Mouse (Mus musculus): ENCODE measurements around the gene Defb13.
A peak's percentile ranks its signal among the peaks of the same experiment; 100 is the strongest.
"Not testable (repeated sequence)": the region's sequence is repeated elsewhere in the genome, so short reads cannot be mapped to it uniquely, and the experiment has no call there.

Gene Defb13

GRCm38 (mm10) chr8:21946462-21946861 is at the start of gene Defb13:
Defb13 (plus strand) TSS chr8:21946762.
- DNase-seq (ENCODE audit: low spot score in 2 of 2), result no peak

GRCm38 (mm10) chr8:21906290-21906689 is 40.3 kb upstream of the Defb13 start, which contains the start of gene Defb11:
Defb11 (minus strand) TSS chr8:21906412.
- DNase-seq (ENCODE audit: low spot score in 2 of 2), result not testable (repeated sequence)

GRCm38 (mm10) chr8:21911931-21912330 is 34.6 kb upstream of the Defb13 start:
- no peak for DNase-seq (ENCODE audit: low spot score in 2 of 2)

GRCm38 (mm10) chr8:21912554-21912953 is 34.0 kb upstream of the Defb13 start:
- no peak for DNase-seq (ENCODE audit: low spot score in 2 of 2)

GRCm38 (mm10) chr8:21915625-21916024 is 30.9 kb upstream of the Defb13 start:
- no peak for DNase-seq (ENCODE audit: low spot score in 2 of 2)

- not testable (repeated sequence) for DNase-seq (ENCODE audit: low spot score in 2 of 2)
These were observed 15.8 kb upstream of the Defb13 start for GRCm38 (mm10) chr8:21930754-21931153.

- no peak for DNase-seq (ENCODE audit: low spot score in 2 of 2)
These were observed 14.0 kb upstream of the Defb13 start, which contains the start of gene Defb15 for GRCm38 (mm10) chr8:21932610-21933009. Defb15 (minus strand) TSS chr8:21932710.

- DNase-seq (ENCODE audit: low spot score in 2 of 2), result not testable (repeated sequence)
These were observed 8.5 kb upstream of the Defb13 start, which contains the start of gene Defb35 for GRCm38 (mm10) chr8:21938052-21938451. Defb35 (plus strand) TSS chr8:21938352.

GRCm38 (mm10) chr8:21947311-21948017 is 902 bp downstream of the Defb13 start:
- no peak for DNase-seq (ENCODE audit: low spot score in 2 of 2)

GRCm38 (mm10) chr8:21955321-21955720 is 8.8 kb downstream of the Defb13 start:
- peak in 1 of 2 experiments; percentile 1 for DNase-seq (ENCODE audit: low spot score in 2 of 2)

GRCm38 (mm10) chr8:21956336-21956735 is 9.8 kb downstream of the Defb13 start:
- no peak for DNase-seq (ENCODE audit: low spot score in 2 of 2)

GRCm38 (mm10) chr8:21958414-21958813 is 11.9 kb downstream of the Defb13 start, which contains the start of gene Fam90a1a:
Fam90a1a (plus strand) TSS chr8:21958714.
- no peak for DNase-seq (ENCODE audit: low spot score in 2 of 2)

GRCm38 (mm10) chr8:21966646-21967045 is 20.1 kb downstream of the Defb13 start:
- DNase-seq (ENCODE audit: low spot score in 2 of 2), result no peak

- DNase-seq (ENCODE audit: low spot score in 2 of 2), result no peak
These were observed 22.9 kb downstream of the Defb13 start, which contains the start of gene Ccdc70 for GRCm38 (mm10) chr8:21969475-21969874. Ccdc70 (plus strand) TSS chr8:21969775.

GRCm38 (mm10) chr8:21978193-21978592 is 31.6 kb downstream of the Defb13 start:
- DNase-seq (ENCODE audit: low spot score in 2 of 2), result no peak

- no peak for DNase-seq (ENCODE audit: low spot score in 2 of 2)
These were observed 35.2 kb downstream of the Defb13 start for GRCm38 (mm10) chr8:21981664-21982337.

- no peak for DNase-seq (ENCODE audit: low spot score in 2 of 2)
These were observed 45.6 kb downstream of the Defb13 start for GRCm38 (mm10) chr8:21992184-21992583.

- DNase-seq (ENCODE audit: low spot score in 2 of 2), result no peak
These were observed 48.6 kb downstream of the Defb13 start for GRCm38 (mm10) chr8:21995181-21995580.
